Mouse (Mus musculus): ENCODE measurements at regions not wholly inside any gene's neighbourhood (a gene's known extent, or its start where the extent isn't known, plus 50 kb on each side); places are given as distances from the start of the nearest gene placed in this dataset.

GRCm38 (mm10) chr5:75770592-75770991 is 195.9 kb downstream of the Kit start:
- intact Hi-C loops (cut with DNase I): no loop called here

GRCm38 (mm10) chr5:75767213-75767612 is 192.5 kb downstream of the Kit start:
- intact Hi-C loops (cut with DNase I): no loop called here

GRCm38 (mm10) chr5:75762374-75762773 is 187.7 kb downstream of the Kit start:
- intact Hi-C loops (cut with DNase I): no loop called here

- intact Hi-C loops (cut with DNase I): no loop called here
These were observed 187.0 kb downstream of the Kit start for GRCm38 (mm10) chr5:75761459-75762310.

- intact Hi-C loops (cut with DNase I): no loop called here
These were observed 181.5 kb downstream of the Kit start for GRCm38 (mm10) chr5:75756168-75756567.

GRCm38 (mm10) chr5:75754356-75754755 is 179.6 kb downstream of the Kit start:
- intact Hi-C loops (cut with DNase I): no loop called here

GRCm38 (mm10) chr5:75745311-75745710 is 170.6 kb downstream of the Kit start:
- intact Hi-C loops (cut with DNase I): no loop called here

GRCm38 (mm10) chr5:75744475-75745045 is 169.8 kb downstream of the Kit start:
- intact Hi-C loops (cut with DNase I): no loop called here

- intact Hi-C loops (cut with DNase I): no loop called here
These were observed 164.6 kb downstream of the Kit start for GRCm38 (mm10) chr5:75739336-75739735.

GRCm38 (mm10) chr5:75738445-75738844 is 163.7 kb downstream of the Kit start:
- intact Hi-C loops (cut with DNase I): no loop called here

- intact Hi-C loops (cut with DNase I): no loop called here
These were observed 163.0 kb downstream of the Kit start for GRCm38 (mm10) chr5:75737752-75738151.

GRCm38 (mm10) chr5:75736318-75736717 is 161.6 kb downstream of the Kit start:
- intact Hi-C loops (cut with DNase I): no loop called here

- intact Hi-C loops (cut with DNase I): no loop called here
These were observed 159.8 kb downstream of the Kit start for GRCm38 (mm10) chr5:75734508-75734907.

GRCm38 (mm10) chr5:75734043-75734442 is 159.3 kb downstream of the Kit start:
- intact Hi-C loops (cut with DNase I): no loop called here

GRCm38 (mm10) chr5:75731236-75731635 is 156.5 kb downstream of the Kit start:
- intact Hi-C loops (cut with DNase I): no loop called here

GRCm38 (mm10) chr5:75730698-75731097 is 156.0 kb downstream of the Kit start:
- intact Hi-C loops (cut with DNase I): no loop called here

- intact Hi-C loops (cut with DNase I): no loop called here
These were observed 146.6 kb downstream of the Kit start for GRCm38 (mm10) chr5:75721291-75721690.

- intact Hi-C loops (cut with DNase I): no loop called here
These were observed 145.6 kb downstream of the Kit start for GRCm38 (mm10) chr5:75720091-75720940.

GRCm38 (mm10) chr5:75718511-75719225 is 144.0 kb downstream of the Kit start:
- intact Hi-C loops (cut with DNase I): no loop called here

Measured in adrenal gland (tissue).